Mouse (Mus musculus): ENCODE data around the gene Ell.

DNA sequence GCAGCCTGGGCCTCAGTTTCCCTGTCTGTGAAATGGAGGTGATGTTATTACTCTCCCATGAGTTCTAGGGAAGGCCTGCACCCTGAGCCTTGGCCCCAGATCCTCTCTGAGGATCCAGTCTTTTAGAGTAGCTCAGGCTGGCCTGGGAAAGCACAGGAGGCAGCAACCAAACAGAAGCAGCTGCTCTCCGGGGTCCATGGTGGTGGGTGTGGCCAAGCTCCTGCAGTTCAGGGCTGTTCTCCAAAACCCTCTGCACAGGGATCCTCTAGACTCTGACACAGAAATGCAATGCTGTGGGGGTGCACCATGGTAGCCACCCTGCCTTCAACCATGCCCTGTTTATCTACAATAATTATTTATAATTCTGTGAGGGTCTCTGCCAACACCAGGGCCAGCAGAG is 74.5 kb downstream of the Ell start:
- no peak for TF ChIP-seq CTCF (IDR thresholded peaks at IDR 0.05; ENCODE audit: insufficient read depth, low read length)
- TF ChIP-seq POLR2A (IDR thresholded peaks at IDR 0.05; ENCODE audit: borderline replicate concordance, extremely low read depth, low read depth, low read length), result no peak
